Mouse (Mus musculus): ENCODE data around the gene Myo1f. TPM values are rescaled to one million over a fixed set of nuclear protein-coding genes. Genes with fewer than 3 reads are reported as not detected.
"Not testable (repeated sequence)": the region's sequence is repeated elsewhere in the genome, so short reads cannot be mapped to it uniquely, and the experiment has no call there.

Myo1f gene
- total RNA-seq, 1 experiment from 2014 or later, result 3.8 TPM

GRCm38 (mm10) chr17:33584061-33584460, 28.6 kb downstream of the Myo1f start:
- no peak for DNase-seq

GRCm38 (mm10) chr17:33586011-33586410, 30.5 kb downstream of the Myo1f start:
- DNase-seq, result no peak

- DNase-seq, result no peak
Measured at GRCm38 (mm10) chr17:33597271-33597670, 41.8 kb downstream of the Myo1f start.

- no peak for DNase-seq
Measured at GRCm38 (mm10) chr17:33598506-33598905, 43.0 kb downstream of the Myo1f start.

- no peak for DNase-seq
Measured at GRCm38 (mm10) chr17:33599836-33600475, 44.4 kb downstream of the Myo1f start.

GRCm38 (mm10) chr17:33600831-33601230, 45.3 kb downstream of the Myo1f start:
- DNase-seq, result no peak

GRCm38 (mm10) chr17:33601947-33602346, 46.4 kb downstream of the Myo1f start:
- DNase-seq, result no peak

- DNase-seq, result no peak
Measured at GRCm38 (mm10) chr17:33607273-33607672, 51.8 kb downstream of the Myo1f start.

- DNase-seq, result no peak
Measured at GRCm38 (mm10) chr17:33610548-33610947, 55.0 kb downstream of the Myo1f start.

GRCm38 (mm10) chr17:33613726-33614125, 58.2 kb downstream of the Myo1f start:
- DNase-seq, result not testable (repeated sequence)

GRCm38 (mm10) chr17:33627281-33627680, 71.8 kb downstream of the Myo1f start:
- no peak for DNase-seq

GRCm38 (mm10) chr17:33628621-33629486, 73.3 kb downstream of the Myo1f start, which contains the start of gene Zfp414:
Zfp414 (plus strand) TSS chr17:33629090.
- peak; percentile 87 for DNase-seq

GRCm38 (mm10) chr17:33629487-33630125, 74.1 kb downstream of the Myo1f start:
- no peak for DNase-seq

GRCm38 (mm10) chr17:33630171-33630895, 74.8 kb downstream of the Myo1f start:
- DNase-seq, result no peak

- DNase-seq, result no peak
Measured at GRCm38 (mm10) chr17:33631236-33631635, 75.7 kb downstream of the Myo1f start.

- peak; percentile 21 for DNase-seq
Measured at GRCm38 (mm10) chr17:33631796-33632195, 76.3 kb downstream of the Myo1f start.

- DNase-seq, result no peak
Measured at GRCm38 (mm10) chr17:33637038-33637437, 81.5 kb downstream of the Myo1f start.

GRCm38 (mm10) chr17:33637516-33638276, 82.2 kb downstream of the Myo1f start, which contains the start of gene Pram1:
Pram1 (plus strand) TSS chr17:33638056.
- no peak for DNase-seq

- DNase-seq, result no peak
Measured at GRCm38 (mm10) chr17:33639743-33640142, 84.2 kb downstream of the Myo1f start.

- no peak for DNase-seq
Measured at GRCm38 (mm10) chr17:33644068-33644467, 88.6 kb downstream of the Myo1f start.

GRCm38 (mm10) chr17:33645073-33645472, 89.6 kb downstream of the Myo1f start:
- DNase-seq, result no peak
